Mouse (Mus musculus): ENCODE measurements around the gene Zfp955a.
A peak's percentile ranks its signal among the peaks of the same experiment; 100 is the strongest.
"Not testable (repeated sequence)": the region's sequence is repeated elsewhere in the genome, so short reads cannot be mapped to it uniquely, and the experiment has no call there.

Gene Zfp955a

GRCm38 (mm10) chr17:33254530-33255318 lies at the start of gene Zfp955a:
Gene Zfp955a, minus strand, starts transcription at chr17:33255145.
- DNase-seq (ENCODE audit: low spot score) = not testable (repeated sequence)

GRCm38 (mm10) chr17:33289876-33290149 lies 34.9 kb upstream of the Zfp955a start:
- DNase-seq (ENCODE audit: low spot score) = not testable (repeated sequence)

GRCm38 (mm10) chr17:33289039-33289875 lies 34.3 kb upstream of the Zfp955a start, which contains the start of gene Zfp955b:
Gene Zfp955b, plus strand, starts transcription at chr17:33289544.
- DNase-seq (ENCODE audit: low spot score) = not testable (repeated sequence)

DNA sequence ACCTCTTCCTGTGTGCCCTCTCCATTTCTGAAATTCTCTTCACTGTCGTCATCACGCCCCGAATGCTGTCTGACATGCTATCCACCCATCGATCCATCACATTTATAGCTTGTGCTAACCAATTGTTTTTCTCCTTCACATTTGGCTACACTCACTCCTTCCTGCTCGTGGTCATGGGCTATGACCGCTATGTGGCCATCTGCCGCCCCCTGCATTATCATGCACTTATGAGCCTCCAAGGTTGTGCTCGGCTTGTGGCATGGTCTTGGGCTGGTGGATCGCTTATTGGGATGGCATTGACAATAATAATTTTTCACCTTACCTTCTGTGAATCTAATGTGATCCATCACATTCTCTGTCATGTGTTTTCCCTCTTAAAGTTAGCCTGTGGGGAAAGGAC lies 14.0 kb upstream of the Zfp955a start:
- DNase-seq (ENCODE audit: low spot score) = no peak

- DNase-seq (ENCODE audit: low spot score) = no peak
These were observed 9.4 kb upstream of the Zfp955a start, which contains the start of gene Olfr63 for GRCm38 (mm10) chr17:33264376-33264775. Gene Olfr63, plus strand, starts transcription at chr17:33264676.

GRCm38 (mm10) chr17:33255319-33255657 lies 343 bp upstream of the Zfp955a start:
- DNase-seq (ENCODE audit: low spot score) = not testable (repeated sequence)

DNA sequence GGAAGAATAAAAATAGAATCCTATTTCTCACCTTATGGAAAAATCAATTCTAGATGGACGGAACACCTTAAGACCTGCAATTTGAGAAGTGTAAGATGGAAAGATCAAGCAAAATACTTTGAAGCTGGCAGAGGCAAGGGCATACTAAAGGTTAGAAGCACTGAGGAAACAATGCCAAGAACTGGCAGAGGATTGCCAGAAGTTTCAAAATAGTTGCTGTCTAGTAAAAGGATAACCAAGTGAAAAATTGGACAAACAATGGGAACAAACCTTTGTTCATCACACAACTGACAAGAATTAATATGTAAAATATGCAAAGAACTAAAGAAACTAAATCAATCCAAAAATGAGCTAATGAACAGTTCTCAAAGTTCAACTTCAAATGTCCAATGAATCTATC lies 18.3 kb downstream of the Zfp955a start:
- peak; percentile 43 for DNase-seq (ENCODE audit: low spot score)

DNA sequence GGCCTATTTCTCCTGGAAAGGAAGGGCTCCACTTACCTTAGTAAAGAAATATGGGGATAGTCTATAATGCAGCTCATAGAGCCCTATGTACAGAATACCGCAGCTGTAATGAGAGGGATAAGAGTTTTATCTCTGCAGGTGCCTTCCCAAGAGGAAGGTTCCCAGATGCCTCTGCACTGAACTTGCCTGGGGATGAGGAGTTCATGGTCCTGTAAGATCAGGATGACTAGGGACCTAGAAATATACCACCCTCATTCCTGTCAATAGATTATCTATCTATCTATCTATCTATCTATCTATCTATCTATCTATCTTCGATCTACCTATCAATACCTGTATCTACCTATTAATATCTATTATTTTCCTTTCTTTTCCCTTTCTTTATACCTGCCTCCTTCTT lies 33.4 kb downstream of the Zfp955a start, which contains the start of gene Olfr1564:
Gene Olfr1564 (minus strand): TSS at position 101 of the 400 bp plus-strand sequence.
- DNase-seq (ENCODE audit: low spot score) = no peak

- not testable (repeated sequence) for DNase-seq (ENCODE audit: low spot score)
These were observed 63.9 kb downstream of the Zfp955a start, which contains the start of gene Olfr239 for GRCm38 (mm10) chr17:33191002-33191401. Gene Olfr239, plus strand, starts transcription at chr17:33191302.

All from adipocyte (in vitro differentiated cells).